Mouse (Mus musculus): ENCODE data around the gene Vmn1r170.
"Not testable (repeated sequence)": the region's sequence is repeated elsewhere in the genome, so short reads cannot be mapped to it uniquely, and the experiment has no call there.

The Vmn1r170 gene

GRCm38 (mm10) chr7:23605875-23606274, at the start of gene Vmn1r170:
Gene Vmn1r170, plus strand, starts transcription at chr7:23606175.
- not testable (repeated sequence) for DNase-seq

- DNase-seq, result not testable (repeated sequence)
Measured at GRCm38 (mm10) chr7:23575226-23575625, 30.7 kb upstream of the Vmn1r170 start, which contains the start of gene Vmn1r169. Gene Vmn1r169, plus strand, starts transcription at chr7:23575526.

GRCm38 (mm10) chr7:23630422-23630821, 24.4 kb downstream of the Vmn1r170 start, which contains the start of gene Vmn1r171:
Gene Vmn1r171, plus strand, starts transcription at chr7:23630722.
- DNase-seq, result no peak
